Mouse (Mus musculus): ENCODE data around the gene Reps2.

Gene Reps2

GRCm38 (mm10) chrX:162589173-162589805 lies 54.2 kb downstream of the Reps2 start:
- DNase-seq (ENCODE audit: low spot score), result no peak

- DNase-seq (ENCODE audit: low spot score), result no peak
These were observed 59.1 kb downstream of the Reps2 start for GRCm38 (mm10) chrX:162584349-162584748.

GRCm38 (mm10) chrX:162580521-162580920 lies 62.9 kb downstream of the Reps2 start:
- no peak for DNase-seq (ENCODE audit: low spot score)

- DNase-seq (ENCODE audit: low spot score), result no peak
These were observed 75.0 kb downstream of the Reps2 start for GRCm38 (mm10) chrX:162568439-162568838.

- no peak for DNase-seq (ENCODE audit: low spot score)
These were observed 77.9 kb downstream of the Reps2 start for GRCm38 (mm10) chrX:162565501-162565900.

GRCm38 (mm10) chrX:162556459-162556841 lies 87.0 kb downstream of the Reps2 start:
- DNase-seq (ENCODE audit: low spot score), result no peak

- DNase-seq (ENCODE audit: low spot score), result peak; percentile 5
These were observed 87.6 kb downstream of the Reps2 start for GRCm38 (mm10) chrX:162555729-162556458.

GRCm38 (mm10) chrX:162554513-162554912 lies 88.9 kb downstream of the Reps2 start:
- peak; percentile 4 for DNase-seq (ENCODE audit: low spot score)

- DNase-seq (ENCODE audit: low spot score), result no peak
These were observed 91.1 kb downstream of the Reps2 start for GRCm38 (mm10) chrX:162552383-162552782.

GRCm38 (mm10) chrX:162545037-162545436 lies 98.4 kb downstream of the Reps2 start:
- no peak for DNase-seq (ENCODE audit: low spot score)

GRCm38 (mm10) chrX:162542576-162543227 lies 100.7 kb downstream of the Reps2 start:
- no peak for DNase-seq (ENCODE audit: low spot score)

- no peak for DNase-seq (ENCODE audit: low spot score)
These were observed 101.5 kb downstream of the Reps2 start for GRCm38 (mm10) chrX:162541961-162542360.

- DNase-seq (ENCODE audit: low spot score), result no peak
These were observed 112.4 kb downstream of the Reps2 start for GRCm38 (mm10) chrX:162531016-162531415.

- peak; percentile 43 for DNase-seq (ENCODE audit: low spot score)
These were observed 116.2 kb downstream of the Reps2 start for GRCm38 (mm10) chrX:162527240-162527639.

GRCm38 (mm10) chrX:162521831-162522514 lies 121.5 kb downstream of the Reps2 start:
- no peak for DNase-seq (ENCODE audit: low spot score)

GRCm38 (mm10) chrX:162521197-162521596 lies 122.3 kb downstream of the Reps2 start:
- DNase-seq (ENCODE audit: low spot score), result no peak

GRCm38 (mm10) chrX:162520374-162520773 lies 123.1 kb downstream of the Reps2 start:
- no peak for DNase-seq (ENCODE audit: low spot score)

- DNase-seq (ENCODE audit: low spot score), result peak; percentile 2
These were observed 132.9 kb downstream of the Reps2 start for GRCm38 (mm10) chrX:162510426-162510980.

- no peak for DNase-seq (ENCODE audit: low spot score)
These were observed 138.3 kb downstream of the Reps2 start for GRCm38 (mm10) chrX:162505186-162505585.

- no peak for DNase-seq (ENCODE audit: low spot score)
These were observed 140.0 kb downstream of the Reps2 start for GRCm38 (mm10) chrX:162503436-162503835.

- no peak for DNase-seq (ENCODE audit: low spot score)
These were observed 142.5 kb downstream of the Reps2 start for GRCm38 (mm10) chrX:162500962-162501361.

GRCm38 (mm10) chrX:162496485-162496884 lies 147.0 kb downstream of the Reps2 start:
- no peak for DNase-seq (ENCODE audit: low spot score)

Data from adipocyte (in vitro differentiated cells).